Mouse (Mus musculus): ENCODE measurements around the gene Ech1. TPM values are rescaled to one million over a fixed set of nuclear protein-coding genes. Genes with fewer than 3 reads are reported as not detected.
A peak's percentile ranks its signal among the peaks of the same experiment; 100 is the strongest.

Ech1 gene
- polyA plus RNA-seq, 1 experiment from 2014 or later, result 107 TPM

- peaks cover 21% of the 10 kb centered on the region for H3K4me1 ChIP-seq (ENCODE audit: control insufficient read depth, insufficient read depth, low read length)
- no peaks in the 10 kb centered on the region for H3K9me3 ChIP-seq (replicated peaks; ENCODE audit: control insufficient read depth, low read length)
- no peak overlapping the region for H3K4me2 ChIP-seq (ENCODE audit: low read length)
- no peak overlapping the region for H3K9ac ChIP-seq (ENCODE audit: low read length)
- H3K27ac ChIP-seq (ENCODE audit: low read depth, low read length), result no peak overlapping the region; the same call in 1 of the 2 replicates
- no peak for DNase-seq (ENCODE audit: low spot score)
- H3K27me3 ChIP-seq (replicated peaks; ENCODE audit: control insufficient read depth, insufficient read depth, low read length), result no peaks in the 10 kb centered on the region
- no peaks in the 10 kb centered on the region for H3K36me3 ChIP-seq (ENCODE audit: control insufficient read depth, insufficient read depth, low read length)
- H3K4me3 ChIP-seq (ENCODE audit: low read depth, low read length), result no peak overlapping the region
- 57% methylated on average over 3 of the region's 3 CpGs for WGBS
- ATAC-seq, result no peak
These were observed 23.6 kb upstream of the Ech1 start for GRCm38 (mm10) chr7:28801451-28801850.

DNA sequence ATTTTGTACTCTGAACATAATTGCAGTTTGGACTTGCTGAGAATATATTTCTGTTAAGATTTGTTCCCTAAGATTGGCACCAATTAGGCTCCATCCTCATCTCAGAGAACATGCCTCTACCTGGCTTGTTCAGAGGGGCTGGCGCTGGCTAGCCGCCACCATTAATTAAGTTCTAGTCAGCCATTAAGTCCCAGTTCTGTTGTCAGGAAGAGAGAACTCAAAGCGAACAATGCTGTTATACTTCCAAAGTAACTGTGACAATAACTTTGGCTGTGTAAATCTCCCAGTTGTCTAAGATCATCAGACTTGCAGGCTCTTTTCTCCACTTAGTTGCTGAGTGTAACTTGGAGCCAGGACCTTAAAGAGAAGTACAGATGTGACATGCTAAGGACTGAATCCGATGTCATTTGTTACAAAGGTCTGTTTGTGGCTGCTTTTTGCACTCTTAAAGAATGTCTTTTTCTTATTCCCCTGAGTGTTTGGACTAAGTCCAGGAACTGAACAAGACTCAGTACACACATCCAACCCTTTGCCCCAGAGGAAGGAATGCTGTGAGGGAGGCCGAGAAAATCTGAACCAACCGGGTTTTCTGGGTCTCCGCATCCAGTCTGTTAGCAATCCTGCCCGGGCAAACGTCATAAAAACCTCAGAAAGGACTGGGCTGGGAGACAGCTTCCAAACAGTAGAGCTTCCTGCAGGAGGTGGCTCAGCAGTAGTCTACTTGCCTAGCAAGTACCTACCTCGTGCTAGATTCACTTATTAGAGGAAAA is 22.9 kb upstream of the Ech1 start:
- ATAC-seq (no peak; the same call in 1 of the 2 replicates), DNase-seq (ENCODE audit: low spot score) (peak; percentile 70)
- Histone ChIP-seq H3K36me3 (ENCODE audit: control insufficient read depth, insufficient read depth, low read length) (no peaks in the 10 kb centered on the region), H3K9me3 (replicated peaks; ENCODE audit: control insufficient read depth, low read length) (no peaks in the 10 kb centered on the region), H3K4me2 (ENCODE audit: low read length) (no peak overlapping the region), H3K9ac (ENCODE audit: low read length) (no peak overlapping the region; the same call in 1 of the 2 replicates), H3K27ac (ENCODE audit: low read depth, low read length) (peak overlapping the region; percentile 17; the same call in 1 of the 2 replicates), H3K27me3 (replicated peaks; ENCODE audit: control insufficient read depth, insufficient read depth, low read length) (no peaks in the 10 kb centered on the region), H3K4me3 (ENCODE audit: low read depth, low read length) (no peak overlapping the region), H3K4me1 (ENCODE audit: control insufficient read depth, insufficient read depth, low read length) (peaks cover 16% of the 10 kb centered on the region)
- WGBS, result 12% methylated on average over 10 of the region's 10 CpGs

- H3K36me3 ChIP-seq (ENCODE audit: control insufficient read depth, insufficient read depth, low read length), result no peaks in the 10 kb centered on the region
- peak overlapping the region; percentile 17; the same call in 1 of the 2 replicates for H3K9ac ChIP-seq (ENCODE audit: low read length)
- no peaks in the 10 kb centered on the region for H3K9me3 ChIP-seq (replicated peaks; ENCODE audit: control insufficient read depth, low read length)
- no peak overlapping the region for H3K4me3 ChIP-seq (ENCODE audit: low read depth, low read length)
- WGBS, result 11% methylated on average over 10 of the region's 10 CpGs
- H3K4me1 ChIP-seq (ENCODE audit: control insufficient read depth, insufficient read depth, low read length), result peaks cover 20% of the 10 kb centered on the region
- H3K4me2 ChIP-seq (ENCODE audit: low read length), result no peak overlapping the region
- DNase-seq (ENCODE audit: low spot score) (no peak), ATAC-seq (no peak)
- peak overlapping the region; percentile 30; the same call in 1 of the 2 replicates for H3K27ac ChIP-seq (ENCODE audit: low read depth, low read length)
- no peaks in the 10 kb centered on the region for H3K27me3 ChIP-seq (replicated peaks; ENCODE audit: control insufficient read depth, insufficient read depth, low read length)
These were observed 22.0 kb upstream of the Ech1 start for GRCm38 (mm10) chr7:28802846-28803588.

GRCm38 (mm10) chr7:28803756-28804155 is 21.3 kb upstream of the Ech1 start:
- Histone ChIP-seq H3K4me2 (ENCODE audit: low read length) (no peak overlapping the region), H3K9ac (ENCODE audit: low read length) (no peak overlapping the region), H3K36me3 (ENCODE audit: control insufficient read depth, insufficient read depth, low read length) (no peaks in the 10 kb centered on the region), H3K27ac (ENCODE audit: low read depth, low read length) (no peak overlapping the region), H3K9me3 (replicated peaks; ENCODE audit: control insufficient read depth, low read length) (no peaks in the 10 kb centered on the region), H3K4me3 (ENCODE audit: low read depth, low read length) (no peak overlapping the region), H3K27me3 (replicated peaks; ENCODE audit: control insufficient read depth, insufficient read depth, low read length) (no peaks in the 10 kb centered on the region), H3K4me1 (ENCODE audit: control insufficient read depth, insufficient read depth, low read length) (peaks cover 23% of the 10 kb centered on the region)
- ATAC-seq (no peak), DNase-seq (ENCODE audit: low spot score) (no peak)
- WGBS, result 90% methylated on average over 4 of the region's 4 CpGs

DNA sequence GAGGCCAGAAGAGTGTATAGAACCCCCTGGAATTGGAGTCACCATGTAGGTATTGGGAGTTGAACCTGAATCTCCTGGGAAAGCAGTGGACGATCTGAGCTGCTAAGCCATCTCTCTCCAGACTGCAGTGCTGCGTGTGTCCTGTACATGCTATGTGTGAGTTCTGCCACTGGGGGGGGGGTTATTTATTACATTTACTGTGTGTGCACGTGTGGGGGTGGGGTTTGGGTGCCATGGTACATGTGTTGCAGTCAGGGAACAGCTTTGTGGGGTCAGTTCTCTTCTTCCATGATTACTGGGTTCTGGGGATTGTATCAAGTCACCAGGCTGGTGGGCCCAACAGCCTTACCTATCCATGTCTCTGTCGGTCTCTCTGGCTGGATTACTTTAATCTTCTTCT is 18.1 kb upstream of the Ech1 start:
- Histone ChIP-seq H3K9me3 (replicated peaks; ENCODE audit: control insufficient read depth, low read length) (no peaks in the 10 kb centered on the region), H3K27me3 (replicated peaks; ENCODE audit: control insufficient read depth, insufficient read depth, low read length) (no peaks in the 10 kb centered on the region), H3K27ac (ENCODE audit: low read depth, low read length) (no peak overlapping the region), H3K4me1 (ENCODE audit: control insufficient read depth, insufficient read depth, low read length) (peaks cover 20% of the 10 kb centered on the region), H3K9ac (ENCODE audit: low read length) (no peak overlapping the region), H3K36me3 (ENCODE audit: control insufficient read depth, insufficient read depth, low read length) (no peaks in the 10 kb centered on the region; the same call in 1 of the 2 replicates), H3K4me2 (ENCODE audit: low read length) (no peak overlapping the region), H3K4me3 (ENCODE audit: low read depth, low read length) (no peak overlapping the region)
- ATAC-seq (no peak), DNase-seq (ENCODE audit: low spot score) (no peak)
- 81% methylated on average over 4 of the region's 4 CpGs for WGBS

- H3K27ac ChIP-seq (ENCODE audit: low read depth, low read length), result peak overlapping the region; percentile 99; the same call in 1 of the 2 replicates
- H3K9me3 ChIP-seq (replicated peaks; ENCODE audit: control insufficient read depth, low read length), result no peaks in the 10 kb centered on the region
- H3K9ac ChIP-seq (ENCODE audit: low read length), result peak overlapping the region; percentile 87
- H3K27me3 ChIP-seq (replicated peaks; ENCODE audit: control insufficient read depth, insufficient read depth, low read length), result no peaks in the 10 kb centered on the region
- no peak for ATAC-seq
- peak overlapping the region; percentile 75 for H3K4me3 ChIP-seq (ENCODE audit: low read depth, low read length)
- 11% methylated on average over 6 of the region's 8 CpGs for WGBS
- peaks cover 20% of the 10 kb centered on the region for H3K4me1 ChIP-seq (ENCODE audit: control insufficient read depth, insufficient read depth, low read length)
- peak overlapping the region; percentile 97 for H3K4me2 ChIP-seq (ENCODE audit: low read length)
- no peak for DNase-seq (ENCODE audit: low spot score)
- H3K36me3 ChIP-seq (ENCODE audit: control insufficient read depth, insufficient read depth, low read length), result peaks cover 6% of the 10 kb centered on the region; the same call in 1 of the 2 replicates
These were observed 17.3 kb upstream of the Ech1 start for GRCm38 (mm10) chr7:28807641-28808220.

GRCm38 (mm10) chr7:28808221-28808941 is 16.6 kb upstream of the Ech1 start, which contains the start of gene Hnrnpl:
Gene Hnrnpl (plus strand): TSS chr7:28808541.
- H3K4me3 ChIP-seq (ENCODE audit: low read depth, low read length), result peak within 1 kb of the TSS; percentile 75
- peak within 1 kb of the TSS; percentile 87 for H3K9ac ChIP-seq (ENCODE audit: low read length)
- peak within 1 kb of the TSS; percentile 97 for H3K4me2 ChIP-seq (ENCODE audit: low read length)
- WGBS, result 4% methylated on average over 34 of the region's 35 CpGs
- peak; percentile 4 for ATAC-seq
- H3K27me3 ChIP-seq (replicated peaks; ENCODE audit: control insufficient read depth, insufficient read depth, low read length), result no peaks in the 10 kb centered on the region
- no peaks in the 10 kb centered on the region for H3K9me3 ChIP-seq (replicated peaks; ENCODE audit: control insufficient read depth, low read length)
- peak; percentile 71 for DNase-seq (ENCODE audit: low spot score)
- H3K4me1 ChIP-seq (ENCODE audit: control insufficient read depth, insufficient read depth, low read length), result peaks cover 20% of the 10 kb centered on the region
- peaks cover 12% of the 10 kb centered on the region for H3K36me3 ChIP-seq (ENCODE audit: control insufficient read depth, insufficient read depth, low read length)
- peak within 1 kb of the TSS; percentile 99 for H3K27ac ChIP-seq (ENCODE audit: low read depth, low read length)

DNA sequence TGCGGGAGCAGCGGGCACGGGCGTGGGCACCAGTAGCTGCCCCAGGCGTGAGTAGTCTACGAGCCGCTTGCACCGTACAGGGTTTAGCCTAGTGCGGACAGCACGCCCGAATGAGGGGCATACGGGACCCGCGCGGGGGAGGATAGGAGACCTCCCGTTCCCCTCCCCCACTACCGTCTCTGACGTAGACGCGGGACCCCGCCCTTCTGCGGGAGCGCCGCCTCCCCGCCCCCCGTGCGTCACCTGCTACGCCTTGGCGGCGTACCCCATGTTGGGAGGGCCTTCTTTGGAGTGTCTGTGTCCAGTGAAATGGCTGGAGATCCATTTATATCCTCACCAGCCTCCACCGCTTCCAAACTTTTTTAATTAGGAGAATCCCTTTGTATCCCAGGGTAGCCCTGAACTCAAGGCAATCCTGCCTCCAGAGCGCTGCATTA is 16.0 kb upstream of the Ech1 start:
- Histone ChIP-seq H3K9ac (ENCODE audit: low read length) (peak overlapping the region; percentile 87), H3K4me2 (ENCODE audit: low read length) (peak overlapping the region; percentile 97), H3K4me3 (ENCODE audit: low read depth, low read length) (peak overlapping the region; percentile 75), H3K36me3 (ENCODE audit: control insufficient read depth, insufficient read depth, low read length) (peaks cover 18% of the 10 kb centered on the region), H3K27me3 (replicated peaks; ENCODE audit: control insufficient read depth, insufficient read depth, low read length) (no peaks in the 10 kb centered on the region), H3K27ac (ENCODE audit: low read depth, low read length) (peak overlapping the region; percentile 99), H3K4me1 (ENCODE audit: control insufficient read depth, insufficient read depth, low read length) (peaks cover 21% of the 10 kb centered on the region), H3K9me3 (replicated peaks; ENCODE audit: control insufficient read depth, low read length) (no peaks in the 10 kb centered on the region)
- WGBS, result 0% methylated on average over 29 of the region's 32 CpGs
- DNase-seq (ENCODE audit: low spot score) (peak; percentile 96), ATAC-seq (peak; percentile 51)

Data from forebrain, embryonic 14.5 days (tissue).